Mouse (Mus musculus) midbrain, embryonic 12.5 days (tissue): ENCODE measurements around the gene Pdcl3. TPM values are rescaled to one million over a fixed set of nuclear protein-coding genes. Genes with fewer than 3 reads are reported as not detected.
"Not testable (repeated sequence)": the region's sequence is repeated elsewhere in the genome, so short reads cannot be mapped to it uniquely, and the experiment has no call there.

ENCODE experiments used
- ATAC-seq: fragments of 200-750 bp; cut with Nextera tagmentation; 2 replicates; pipeline ENCODE4 v1.8.0; 2017; ENCODE audit warnings: low read depth, moderate TSS enrichment, moderate library complexity; ENCODE audit not compliant: low FRiP score
- H3K27ac ChIP-seq: fragments of 300-500 bp; sonication (generic); replicated peaks from 2 replicates; pipeline ENCODE4 v1.5.1; 2016; ENCODE audit warnings: mild to moderate bottlenecking
- H3K27me3 ChIP-seq: fragments of 300-500 bp; sonication (generic); 2 replicates; pipeline ENCODE4 v1.6.1; 2016; ENCODE audit warnings: mild to moderate bottlenecking
- H3K36me3 ChIP-seq: fragments of 300-500 bp; sonication (generic); 2 replicates; pipeline ENCODE4 v1.6.1; 2016
- H3K4me1 ChIP-seq: fragments of 300-500 bp; sonication (generic); 2 replicates; pipeline ENCODE4 v1.6.1; 2016
- H3K4me2 ChIP-seq: fragments of 300-500 bp; sonication (generic); replicated peaks from 2 replicates; pipeline ENCODE4 v1.6.1; 2016; ENCODE audit warnings: mild to moderate bottlenecking, moderate library complexity
- H3K4me3 ChIP-seq: fragments of 300-500 bp; sonication (generic); 2 replicates; pipeline ENCODE4 v1.5.1; 2016; ENCODE audit warnings: mild to moderate bottlenecking
- H3K9ac ChIP-seq: fragments of 300-500 bp; sonication (generic); replicated peaks from 2 replicates; pipeline ENCODE4 v1.6.1; 2016; ENCODE audit warnings: mild to moderate bottlenecking, moderate library complexity
- H3K9me3 ChIP-seq: fragments of 300-500 bp; sonication (generic); 2 replicates; pipeline ENCODE4 v1.6.1; 2016; ENCODE audit warnings: mild to moderate bottlenecking
- WGBS: fragments of 180-500 bp; shearing (Covaris S2); methylation state at CpG from one replicate; pipeline ENCODE4 v1.1.7; 2016; 5-methylcytosine and 5-hydroxymethylcytosine counted together
- polyA plus RNA-seq: library from polyadenylated mRNA; unstranded; fragments of >200 nt; fragmentation: Nextera tagmentation; extraction: Ambion mirVana; gene quantifications from 2 replicates; pipeline ENCODE4 v1.2.1, GENCODE M21; 2016

Gene Pdcl3
- polyA plus RNA-seq, 1 experiment from 2014 or later: 162 TPM

- H3K4me3 ChIP-seq: no peak overlapping the region
- H3K4me2 ChIP-seq: no peak overlapping the region
- WGBS: 89% methylated on average over 7 of the region's 7 CpGs
- no peaks in the 10 kb centered on the region for H3K9me3 ChIP-seq
- no peaks in the 10 kb centered on the region for H3K36me3 ChIP-seq
- ATAC-seq: no peak
- H3K4me1 ChIP-seq: peaks cover 20% of the 10 kb centered on the region
- H3K27me3 ChIP-seq: peaks cover 5% of the 10 kb centered on the region; the same call in 1 of the 2 replicates
- H3K27ac ChIP-seq: no peak overlapping the region
- no peak overlapping the region for H3K9ac ChIP-seq
These were observed 43.8 kb downstream of the Pdcl3 start for GRCm38 (mm10) chr1:39029176-39029575.

DNA sequence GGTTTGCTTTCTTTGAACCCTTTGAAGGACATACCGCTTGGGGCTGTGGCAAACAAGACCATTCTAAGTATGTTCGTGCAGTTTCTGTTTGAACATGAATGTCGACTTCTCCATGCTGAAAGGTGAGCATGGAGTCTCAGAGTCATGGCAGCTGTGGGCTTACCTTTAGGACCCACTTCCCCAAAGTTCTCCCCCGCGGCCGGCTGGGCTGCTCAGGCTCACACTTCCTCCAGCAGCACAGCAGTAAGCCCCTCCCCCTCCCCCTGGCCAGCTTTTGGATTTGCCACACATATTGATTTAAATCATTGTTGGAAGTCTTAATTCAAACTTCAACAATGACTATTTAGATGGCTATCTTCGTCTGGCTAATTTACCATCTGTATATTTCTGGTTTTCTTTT lies 44.7 kb downstream of the Pdcl3 start:
- H3K36me3 ChIP-seq: no peaks in the 10 kb centered on the region
- H3K9ac ChIP-seq: no peak overlapping the region

DNA sequence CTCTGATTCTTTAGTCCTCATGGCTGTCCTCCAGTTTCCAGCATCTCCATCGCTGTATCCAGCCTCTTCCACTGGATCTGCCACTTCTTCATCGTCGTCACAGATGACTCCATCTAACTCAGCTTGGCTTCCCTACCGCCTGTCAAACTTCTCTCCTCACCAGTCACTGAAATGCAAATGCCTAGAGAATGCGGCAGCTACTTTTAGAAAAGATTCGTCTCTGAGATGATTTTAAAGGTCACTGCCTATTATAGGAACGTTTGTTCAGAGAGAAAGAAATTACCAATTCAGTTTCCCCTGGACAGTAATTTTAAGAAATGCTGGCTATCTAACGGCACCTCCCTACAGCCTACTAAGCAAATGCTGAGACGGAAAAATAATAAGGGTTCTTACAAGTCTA lies 50.4 kb downstream of the Pdcl3 start:
- 88% methylated on average over 9 of the region's 9 CpGs for WGBS
- ATAC-seq: no peak
- H3K4me1 ChIP-seq: no peaks in the 10 kb centered on the region
- H3K27ac ChIP-seq: no peak overlapping the region
- H3K4me2 ChIP-seq: no peak overlapping the region
- no peak overlapping the region for H3K9ac ChIP-seq
- H3K4me3 ChIP-seq: no peak overlapping the region
- no peaks in the 10 kb centered on the region for H3K27me3 ChIP-seq
- no peaks in the 10 kb centered on the region for H3K9me3 ChIP-seq
- H3K36me3 ChIP-seq: no peaks in the 10 kb centered on the region

More for the DNA sequence above, 44.7 kb downstream of the Pdcl3 start:
- peaks cover 5% of the 10 kb centered on the region; the same call in 1 of the 2 replicates for H3K27me3 ChIP-seq
- H3K4me2 ChIP-seq: peak overlapping the region; percentile 37
- no peaks in the 10 kb centered on the region for H3K9me3 ChIP-seq
- WGBS: 11% methylated on average over 7 of the region's 7 CpGs
- no peak overlapping the region for H3K27ac ChIP-seq
- peaks cover 10% of the 10 kb centered on the region for H3K4me1 ChIP-seq
- ATAC-seq: no peak
- 0 out of 2 replicates have a peak overlapping the region, but pooled peaks have one; percentile 14 for H3K4me3 ChIP-seq

DNA sequence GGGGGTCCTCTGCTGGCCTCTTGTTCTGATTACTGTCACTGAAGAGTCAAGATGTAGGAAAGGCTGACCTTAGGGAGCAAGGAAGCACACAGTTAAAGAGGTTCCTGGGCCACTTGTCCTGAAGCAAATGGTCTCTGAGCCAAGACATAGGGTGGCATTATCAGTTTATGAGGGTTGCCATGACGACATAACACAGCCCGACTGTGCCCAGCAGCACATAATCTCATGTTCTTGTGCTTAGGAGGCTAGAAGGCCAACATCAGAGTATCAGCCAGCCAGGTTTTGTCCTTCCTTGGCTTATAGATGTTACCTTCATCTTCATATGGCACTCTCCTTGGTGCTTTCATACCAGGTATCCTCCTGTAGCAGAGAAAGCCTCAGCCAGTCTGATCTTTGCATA lies 56.8 kb downstream of the Pdcl3 start:
- ATAC-seq: no peak
- Histone ChIP-seq H3K4me2 (no peak overlapping the region), H3K36me3 (no peaks in the 10 kb centered on the region), H3K27ac (no peak overlapping the region), H3K4me3 (no peak overlapping the region), H3K9ac (no peak overlapping the region), H3K4me1 (peaks cover 10% of the 10 kb centered on the region; the same call in 1 of the 2 replicates), H3K27me3 (no peaks in the 10 kb centered on the region), H3K9me3 (no peaks in the 10 kb centered on the region)
- 76% methylated on average over 2 of the region's 2 CpGs for WGBS

DNA sequence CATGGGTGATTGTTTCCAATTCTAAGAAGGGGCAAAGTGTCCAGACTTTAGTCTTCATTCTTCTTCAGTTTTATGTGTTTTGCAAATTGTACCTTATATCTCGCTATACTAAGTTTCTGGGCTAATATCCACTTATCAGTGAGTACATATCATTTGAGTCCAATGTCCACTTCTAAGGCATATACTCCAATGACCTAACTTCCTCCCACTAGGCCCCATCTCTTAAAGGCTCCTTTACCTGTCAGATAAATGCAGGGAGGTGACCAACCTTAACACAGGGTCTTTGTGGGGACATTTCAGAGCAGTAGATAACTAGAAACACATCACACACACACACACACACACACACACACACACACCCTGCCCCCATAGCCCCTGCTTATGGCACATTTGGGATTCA lies 59.0 kb downstream of the Pdcl3 start:
- not testable (repeated sequence) for H3K9ac ChIP-seq, ATAC-seq
- WGBS: 89% methylated on average over 1 of the region's 1 CpGs

GRCm38 (mm10) chr1:39046689-39047088 lies 61.3 kb downstream of the Pdcl3 start:
- Histone ChIP-seq H3K4me1 (peaks cover 10% of the 10 kb centered on the region; the same call in 1 of the 2 replicates), H3K27ac (no peak overlapping the region), H3K4me3 (no peak overlapping the region), H3K9ac (no peak overlapping the region), H3K27me3 (no peaks in the 10 kb centered on the region), H3K4me2 (no peak overlapping the region), H3K36me3 (no peaks in the 10 kb centered on the region), H3K9me3 (peaks cover 10% of the 10 kb centered on the region; the same call in 1 of the 2 replicates)
- 5% methylated on average over 7 of the region's 7 CpGs for WGBS
- ATAC-seq: 0 out of 2 replicates have a peak, but pooled peaks have one; percentile 34

More for the DNA sequence above, 59.0 kb downstream of the Pdcl3 start:
- H3K4me2 ChIP-seq, H3K27me3 ChIP-seq, H3K36me3 ChIP-seq, H3K4me1 ChIP-seq, H3K27ac ChIP-seq, H3K9me3 ChIP-seq, H3K4me3 ChIP-seq: not testable (repeated sequence)

Other genes starting within 250 kb of the Pdcl3 start
- 5.2 and 7.5 TPM in 2 replicates for gene Lonrf2, start 148.9 kb upstream of the Pdcl3 start, polyA plus RNA-seq
- 27.3 and 32.1 TPM in 2 replicates for gene Chst10, start 87.4 kb upstream of the Pdcl3 start, polyA plus RNA-seq
- gene Nms, start 46.5 kb upstream of the Pdcl3 start, polyA plus RNA-seq: 0.47 TPM in 1 of 2 replicates, not detected in the other
- 0.59 TPM in 1 of 2 replicates, not detected in the other for gene Npas2, start 208.1 kb downstream of the Pdcl3 start, polyA plus RNA-seq